Mouse (Mus musculus) hindbrain, embryonic 13.5 days (tissue): ENCODE measurements around the gene Stx1b. TPM values are rescaled to one million over a fixed set of nuclear protein-coding genes. Genes with fewer than 3 reads are reported as not detected.

Source experiments
- ATAC-seq: fragments of 200-750 bp; cut with Nextera tagmentation; 2 replicates; pipeline ENCODE4 v1.8.0; 2017; ENCODE audit warnings: moderate TSS enrichment; ENCODE audit not compliant: low FRiP score
- H3K27ac ChIP-seq: fragments of 300-500 bp; sonication (generic); 2 replicates; pipeline ENCODE4 v1.5.1; 2015; ENCODE audit warnings: inconsistent platforms, mild to moderate bottlenecking, moderate library complexity
- H3K27me3 ChIP-seq: fragments of 300-500 bp; sonication (generic); 2 replicates; pipeline ENCODE4 v1.6.1; 2015; ENCODE audit warnings: mild to moderate bottlenecking, inconsistent platforms
- H3K36me3 ChIP-seq: fragments of 300-500 bp; sonication (generic); 2 replicates; pipeline ENCODE4 v1.6.1; 2015; ENCODE audit warnings: mild to moderate bottlenecking, inconsistent platforms
- H3K4me1 ChIP-seq: fragments of 300-500 bp; sonication (generic); replicated peaks from 2 replicates; pipeline ENCODE4 v1.6.1; 2015; ENCODE audit warnings: inconsistent platforms
- H3K4me2 ChIP-seq: fragments of 300-500 bp; sonication (generic); 2 replicates; pipeline ENCODE4 v1.6.1; 2015; ENCODE audit warnings: inconsistent platforms, mild to moderate bottlenecking, moderate library complexity
- H3K4me3 ChIP-seq: fragments of 300-500 bp; sonication (generic); 2 replicates; pipeline ENCODE4 v1.5.1; 2015; ENCODE audit warnings: mild to moderate bottlenecking, inconsistent platforms
- H3K9ac ChIP-seq: fragments of 300-500 bp; sonication (generic); 2 replicates; pipeline ENCODE4 v1.6.1; 2015; ENCODE audit warnings: mild to moderate bottlenecking, inconsistent platforms
- H3K9me3 ChIP-seq: fragments of 300-500 bp; sonication (generic); 2 replicates; pipeline ENCODE4 v1.6.1; 2016; ENCODE audit warnings: inconsistent platforms
- WGBS: fragments of 180-500 bp; shearing (Covaris S2); methylation state at CpG from one replicate; pipeline ENCODE4 v1.1.7; 2015; 5-methylcytosine and 5-hydroxymethylcytosine counted together
- polyA plus RNA-seq: library from polyadenylated mRNA; unstranded; fragments of >200 nt; fragmentation: Nextera tagmentation; extraction: Ambion mirVana; gene quantifications from 2 replicates; pipeline ENCODE4 v1.2.1, GENCODE M21; 2015

The Stx1b gene
- 38.7 and 40.9 TPM in 2 replicates for polyA plus RNA-seq

DNA sequence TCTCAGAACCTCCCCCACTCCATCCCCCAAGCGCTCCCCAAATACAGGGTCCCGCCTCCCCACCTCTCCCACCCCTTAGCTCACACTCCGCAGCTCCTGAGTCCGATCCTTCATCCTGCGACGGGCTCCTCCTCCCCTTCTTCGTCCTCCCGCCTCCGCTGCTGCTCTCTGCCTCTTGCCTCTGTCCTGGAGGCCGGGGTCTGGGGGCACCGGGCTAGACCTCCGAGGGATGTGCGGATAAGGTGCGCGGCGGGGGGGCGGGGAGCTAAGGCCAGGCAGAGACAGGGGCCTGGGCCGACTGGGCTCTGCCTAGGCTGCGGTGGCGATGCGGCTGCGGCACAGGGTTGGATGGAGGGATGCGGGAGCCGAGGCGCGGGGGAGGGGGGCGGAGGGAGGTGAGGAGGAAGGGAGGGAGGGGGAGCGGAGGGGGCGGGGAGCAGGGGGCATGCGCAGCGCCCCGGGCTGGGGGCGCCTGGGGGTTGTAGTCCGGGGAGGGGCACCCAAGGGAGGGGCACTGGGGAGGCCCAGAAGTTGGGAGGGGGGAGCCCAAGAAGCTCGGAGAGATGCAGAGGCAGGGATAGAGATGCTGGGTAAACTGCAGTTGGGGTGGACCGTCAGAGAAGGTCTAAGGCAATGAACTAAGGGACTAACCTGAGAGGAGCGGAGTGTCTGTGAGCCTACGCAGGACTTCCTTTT, at the start of gene Stx1b, which contains the start of gene Stx4a:
Gene Stx1b (minus strand): TSS at position 374 of the 696 bp plus-strand sequence.
Gene Stx4a (plus strand): TSS at position 119 of the 696 bp plus-strand sequence.
- peak; percentile 90 for ATAC-seq
- H3K4me3 ChIP-seq = peak within 1 kb of the TSS; percentile 72
- H3K4me1 ChIP-seq = peaks cover 43% of the 10 kb centered on the region
- H3K27ac ChIP-seq = peak within 1 kb of the TSS; percentile 92
- H3K27me3 ChIP-seq = no peaks in the 10 kb centered on the region
- H3K9ac ChIP-seq = peak within 1 kb of the TSS; percentile 91
- WGBS = 5% methylated on average over 26 of the region's 38 CpGs
- peak within 1 kb of the TSS; percentile 80 for H3K4me2 ChIP-seq
- no peaks in the 10 kb centered on the region for H3K9me3 ChIP-seq
- H3K36me3 ChIP-seq = no peaks in the 10 kb centered on the region

GRCm38 (mm10) chr7:127870136-127870821, 45.9 kb upstream of the Stx1b start:
- no peak for ATAC-seq
- peaks cover 39% of the 10 kb centered on the region for H3K4me1 ChIP-seq
- no peak overlapping the region for H3K27ac ChIP-seq
- peaks cover 54% of the 10 kb centered on the region for H3K36me3 ChIP-seq
- H3K4me2 ChIP-seq = no peak overlapping the region
- 80% methylated on average over 5 of the region's 5 CpGs for WGBS
- no peak overlapping the region for H3K9ac ChIP-seq
- H3K27me3 ChIP-seq = no peaks in the 10 kb centered on the region
- no peaks in the 10 kb centered on the region for H3K9me3 ChIP-seq
- H3K4me3 ChIP-seq = no peak overlapping the region

DNA sequence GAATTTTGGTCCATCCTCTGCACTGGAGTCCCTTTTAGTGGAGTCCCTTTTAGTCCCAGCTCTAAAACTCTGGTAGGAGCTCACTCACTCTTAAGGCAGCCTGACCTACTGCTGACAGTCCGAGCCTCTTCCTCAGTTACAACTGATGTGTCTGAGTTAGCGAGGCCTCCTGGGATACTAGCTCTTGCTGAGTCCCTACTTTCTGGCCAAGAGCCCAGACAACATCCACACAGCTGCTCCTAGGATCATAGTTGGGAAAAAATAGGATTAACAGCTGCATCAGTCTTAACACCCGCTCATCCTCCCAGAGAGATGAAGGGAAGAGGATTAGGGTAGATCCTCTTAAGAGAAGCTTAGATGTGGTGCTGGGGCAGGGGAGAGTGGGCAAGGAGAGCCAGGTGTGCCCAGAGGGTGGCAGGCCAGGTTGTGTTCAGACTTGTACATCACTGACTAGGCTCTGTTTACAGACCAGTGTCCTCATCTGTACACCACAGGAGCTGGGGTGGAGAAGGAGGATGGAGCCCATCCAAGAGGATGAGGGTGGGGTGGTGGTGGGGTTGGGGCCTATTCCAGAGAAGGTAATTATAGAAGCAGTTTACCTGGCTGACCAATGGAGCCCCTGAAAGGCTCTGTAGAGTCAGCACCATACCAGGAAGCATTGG, 44.9 kb upstream of the Stx1b start:
- Histone ChIP-seq H3K9ac (0 out of 2 replicates have a peak overlapping the region, but pooled peaks have one; percentile 15), H3K4me1 (peaks cover 34% of the 10 kb centered on the region), H3K4me3 (no peak overlapping the region), H3K4me2 (no peak overlapping the region), H3K36me3 (peaks cover 64% of the 10 kb centered on the region), H3K27me3 (no peaks in the 10 kb centered on the region), H3K27ac (peak overlapping the region; percentile 66), H3K9me3 (no peaks in the 10 kb centered on the region)
- ATAC-seq = no peak
- WGBS = 74% methylated on average over 3 of the region's 3 CpGs

DNA sequence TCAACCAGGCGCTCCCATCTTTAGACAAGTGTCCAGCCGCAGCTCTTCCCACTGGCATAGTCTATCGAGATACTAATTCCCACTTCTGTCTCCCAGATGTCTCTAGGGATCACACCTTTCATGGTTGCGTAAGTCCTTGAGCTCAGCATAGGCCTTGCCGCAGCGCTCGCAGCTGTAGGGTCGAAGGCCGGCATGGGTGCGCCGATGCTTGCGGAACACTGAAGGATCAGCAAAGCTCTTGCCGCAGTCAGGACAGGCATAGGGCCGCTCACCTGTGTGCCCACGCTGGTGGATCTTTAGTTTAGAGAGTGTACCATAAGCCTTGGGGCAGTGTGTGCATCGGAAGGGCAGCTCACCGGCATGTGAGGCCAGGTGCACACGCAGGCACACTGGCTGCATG, 43.3 kb upstream of the Stx1b start:
- Histone ChIP-seq H3K9me3 (no peaks in the 10 kb centered on the region), H3K4me2 (no peak overlapping the region)
- no peak for ATAC-seq

GRCm38 (mm10) chr7:127866434-127866833, 42.1 kb upstream of the Stx1b start:
- Histone ChIP-seq H3K27me3 (no peaks in the 10 kb centered on the region), H3K27ac (no peak overlapping the region), H3K4me2 (no peak overlapping the region), H3K9ac (no peak overlapping the region), H3K4me3 (no peak overlapping the region), H3K4me1 (peaks cover 17% of the 10 kb centered on the region), H3K9me3 (no peaks in the 10 kb centered on the region), H3K36me3 (peaks cover 58% of the 10 kb centered on the region)
- WGBS = 93% methylated on average over 12 of the region's 12 CpGs
- no peak for ATAC-seq

More for the DNA sequence above, 43.3 kb upstream of the Stx1b start:
- Histone ChIP-seq H3K9ac (no peak overlapping the region), H3K27me3 (no peaks in the 10 kb centered on the region), H3K36me3 (peaks cover 58% of the 10 kb centered on the region), H3K4me1 (peaks cover 19% of the 10 kb centered on the region), H3K4me3 (no peak overlapping the region), H3K27ac (no peak overlapping the region)
- 98% methylated on average over 18 of the region's 18 CpGs for WGBS

- Histone ChIP-seq H3K9ac (no peak overlapping the region), H3K9me3 (no peaks in the 10 kb centered on the region), H3K27me3 (no peaks in the 10 kb centered on the region), H3K4me3 (no peak overlapping the region), H3K36me3 (peaks cover 10% of the 10 kb centered on the region), H3K27ac (no peak overlapping the region), H3K4me1 (no peaks in the 10 kb centered on the region), H3K4me2 (no peak overlapping the region)
- no peak for ATAC-seq
- WGBS = 95% methylated on average over 6 of the region's 6 CpGs
These were observed 33.9 kb upstream of the Stx1b start for GRCm38 (mm10) chr7:127858258-127858657.

DNA sequence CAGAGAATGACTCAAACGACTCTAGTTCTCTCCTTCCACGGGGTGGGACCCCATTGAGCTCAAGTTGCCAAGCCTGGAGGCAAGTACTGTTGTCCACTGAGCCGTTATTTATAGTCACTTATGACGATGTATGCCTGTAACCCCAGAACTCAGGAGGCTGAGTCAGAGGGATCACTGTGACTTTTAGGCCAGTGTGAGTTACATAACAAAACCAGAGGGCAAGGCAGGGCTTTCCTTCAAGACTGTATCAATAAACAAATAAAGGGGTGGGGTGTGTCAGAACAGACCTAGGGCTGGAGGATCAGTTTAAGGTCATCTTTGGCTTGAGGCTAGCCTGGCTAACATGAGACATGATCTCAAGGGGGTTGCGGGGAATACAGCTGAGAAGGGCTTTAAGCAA, 26.6 kb upstream of the Stx1b start:
- 79% methylated on average over 5 of the region's 5 CpGs for WGBS
- Histone ChIP-seq H3K9ac (no peak overlapping the region), H3K4me2 (no peak overlapping the region), H3K36me3 (peaks cover 18% of the 10 kb centered on the region), H3K27ac (no peak overlapping the region), H3K9me3 (no peaks in the 10 kb centered on the region), H3K27me3 (no peaks in the 10 kb centered on the region), H3K4me1 (no peaks in the 10 kb centered on the region), H3K4me3 (no peak overlapping the region)
- ATAC-seq = no peak

- H3K4me3 ChIP-seq = no peak overlapping the region
- H3K9ac ChIP-seq = no peak overlapping the region
- no peak for ATAC-seq
- peaks cover 18% of the 10 kb centered on the region for H3K36me3 ChIP-seq
- H3K27me3 ChIP-seq = no peaks in the 10 kb centered on the region
- 83% methylated on average over 6 of the region's 6 CpGs for WGBS
- no peak overlapping the region for H3K27ac ChIP-seq
- no peaks in the 10 kb centered on the region for H3K9me3 ChIP-seq
- no peak overlapping the region for H3K4me2 ChIP-seq
- no peaks in the 10 kb centered on the region for H3K4me1 ChIP-seq
These were observed 25.9 kb upstream of the Stx1b start for GRCm38 (mm10) chr7:127849973-127850875.

DNA sequence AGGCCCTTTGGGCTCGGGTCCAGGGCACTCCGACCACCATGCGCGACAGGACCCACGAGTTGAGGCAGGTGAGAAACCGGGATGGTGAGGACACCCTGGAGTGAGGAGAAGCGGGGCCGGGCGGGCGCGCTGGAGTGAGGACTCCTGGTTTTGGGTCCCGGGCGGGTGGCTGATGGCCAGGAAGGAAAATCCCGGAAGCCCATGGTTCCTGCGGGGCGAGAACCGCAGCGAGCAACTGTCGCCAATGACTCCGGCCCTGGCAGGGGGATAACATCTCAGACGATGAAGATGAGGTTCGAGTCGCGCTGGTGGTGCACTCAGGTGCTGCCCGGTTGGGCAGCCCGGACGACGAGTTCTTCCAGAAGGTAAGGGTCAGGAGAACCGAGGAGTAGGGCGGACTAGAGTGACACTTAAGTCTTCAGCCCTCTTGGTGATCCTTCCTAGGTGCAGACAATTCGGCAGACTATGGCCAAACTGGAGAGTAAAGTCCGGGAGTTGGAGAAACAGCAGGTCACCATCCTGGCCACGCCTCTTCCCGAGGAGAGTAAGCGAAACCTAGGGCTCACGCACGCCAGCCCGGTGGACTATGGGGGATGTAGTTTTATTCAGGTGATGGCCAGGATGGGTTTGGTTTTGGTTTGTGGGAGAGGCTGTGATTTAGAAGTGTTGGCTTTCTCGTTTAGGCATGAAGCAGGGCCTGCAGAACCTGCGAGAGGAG, 17.8 kb upstream of the Stx1b start:
- under 1% methylated on average over 40 of the region's 40 CpGs for WGBS
- H3K4me1 ChIP-seq = peaks cover 15% of the 10 kb centered on the region
- H3K9me3 ChIP-seq = no peaks in the 10 kb centered on the region
- H3K36me3 ChIP-seq = peaks cover 7% of the 10 kb centered on the region
- peak; percentile 61 for ATAC-seq
- peak overlapping the region; percentile 93 for H3K27ac ChIP-seq
- 0 out of 2 replicates have a peak, but pooled peaks cover 3% of the 10 kb centered on the region for H3K27me3 ChIP-seq
- peak overlapping the region; percentile 68 for H3K4me3 ChIP-seq
- peak overlapping the region; percentile 76 for H3K9ac ChIP-seq
- peak overlapping the region; percentile 99 for H3K4me2 ChIP-seq

DNA sequence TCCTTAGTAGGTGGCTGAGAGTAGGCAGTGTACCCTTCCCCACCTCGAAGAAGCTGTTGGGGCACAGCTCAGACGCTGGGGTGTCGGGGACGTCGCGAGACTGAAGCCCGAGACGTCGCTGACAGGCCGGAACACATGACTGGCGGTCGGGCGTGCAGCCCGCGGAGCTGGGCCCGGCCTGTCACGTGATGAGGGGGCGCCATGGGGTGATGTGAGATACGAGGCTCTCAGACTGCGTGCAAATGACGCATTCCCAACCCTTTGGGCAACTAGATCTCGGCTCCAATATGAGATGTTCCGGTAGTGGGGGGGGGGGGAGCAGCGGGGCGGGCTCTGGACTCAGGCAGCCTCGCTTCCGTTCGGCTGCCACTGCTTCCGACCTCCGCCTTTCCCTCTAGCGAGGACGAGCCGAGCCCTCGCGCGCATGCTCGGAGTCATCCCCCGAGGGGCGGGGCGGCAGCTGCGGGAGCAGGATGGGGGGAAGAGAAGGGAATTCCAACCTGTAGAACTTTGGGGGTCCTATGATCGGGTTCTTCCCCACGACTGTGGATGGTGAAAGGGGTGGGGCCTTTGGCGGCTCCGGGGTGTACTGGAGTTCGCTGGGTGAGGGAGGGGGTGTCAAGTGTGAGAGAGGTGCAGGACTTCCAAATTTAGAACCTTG, 17.1 kb upstream of the Stx1b start:
- under 1% methylated on average over 44 of the region's 46 CpGs for WGBS
- H3K36me3 ChIP-seq = peaks cover 2% of the 10 kb centered on the region; the same call in 1 of the 2 replicates
- H3K27me3 ChIP-seq = 0 out of 2 replicates have a peak, but pooled peaks cover 3% of the 10 kb centered on the region
- peak overlapping the region; percentile 76 for H3K9ac ChIP-seq
- H3K9me3 ChIP-seq = no peaks in the 10 kb centered on the region
- H3K27ac ChIP-seq = peak overlapping the region; percentile 93
- H3K4me3 ChIP-seq = peak overlapping the region; percentile 68
- ATAC-seq = peak; percentile 94
- H3K4me1 ChIP-seq = peaks cover 15% of the 10 kb centered on the region
- peak overlapping the region; percentile 99 for H3K4me2 ChIP-seq
